Mouse (Mus musculus) hindlimb bud, embryonic 11.5 days (tissue): ENCODE measurements at regions not wholly inside any gene's neighbourhood (a gene's known extent, or its start where the extent isn't known, plus 50 kb on each side); places are given as distances from the start of the nearest gene placed in this dataset.

Source experiments
- DNase-seq: peaks from one replicate; pipeline ENCODE4 v3.0.0-alpha.2; 2012; ENCODE audit warnings: low read depth, low spot score; ENCODE audit errors: extremely low spot score

GRCm38 (mm10) chr11:19851022-19851615, 73.1 kb upstream of the Spred2 start:
- no peak for DNase-seq

- DNase-seq, result no peak
Observed at GRCm38 (mm10) chr11:19861596-19861995, 62.6 kb upstream of the Spred2 start.

- DNase-seq, result no peak
Observed at GRCm38 (mm10) chr11:19863327-19863726, 60.8 kb upstream of the Spred2 start.

GRCm38 (mm10) chr11:19866262-19866661, 57.9 kb upstream of the Spred2 start:
- no peak for DNase-seq

- DNase-seq, result no peak
Observed at GRCm38 (mm10) chr11:19869671-19870070, 54.5 kb upstream of the Spred2 start.

- DNase-seq, result no peak
Observed at GRCm38 (mm10) chr11:19870136-19870535, 54.0 kb upstream of the Spred2 start.

- no peak for DNase-seq
Observed at GRCm38 (mm10) chr11:19873796-19874195, 50.4 kb upstream of the Spred2 start.
